Mouse (Mus musculus) right cerebral cortex, postnatal 4 days (tissue): Measurements from ENCODE around the gene Lasp1.

ENCODE experiments used
- DNase-seq: peaks from one replicate; pipeline ENCODE4 v3.0.0-alpha.2; 2022

Lasp1 gene

DNA sequence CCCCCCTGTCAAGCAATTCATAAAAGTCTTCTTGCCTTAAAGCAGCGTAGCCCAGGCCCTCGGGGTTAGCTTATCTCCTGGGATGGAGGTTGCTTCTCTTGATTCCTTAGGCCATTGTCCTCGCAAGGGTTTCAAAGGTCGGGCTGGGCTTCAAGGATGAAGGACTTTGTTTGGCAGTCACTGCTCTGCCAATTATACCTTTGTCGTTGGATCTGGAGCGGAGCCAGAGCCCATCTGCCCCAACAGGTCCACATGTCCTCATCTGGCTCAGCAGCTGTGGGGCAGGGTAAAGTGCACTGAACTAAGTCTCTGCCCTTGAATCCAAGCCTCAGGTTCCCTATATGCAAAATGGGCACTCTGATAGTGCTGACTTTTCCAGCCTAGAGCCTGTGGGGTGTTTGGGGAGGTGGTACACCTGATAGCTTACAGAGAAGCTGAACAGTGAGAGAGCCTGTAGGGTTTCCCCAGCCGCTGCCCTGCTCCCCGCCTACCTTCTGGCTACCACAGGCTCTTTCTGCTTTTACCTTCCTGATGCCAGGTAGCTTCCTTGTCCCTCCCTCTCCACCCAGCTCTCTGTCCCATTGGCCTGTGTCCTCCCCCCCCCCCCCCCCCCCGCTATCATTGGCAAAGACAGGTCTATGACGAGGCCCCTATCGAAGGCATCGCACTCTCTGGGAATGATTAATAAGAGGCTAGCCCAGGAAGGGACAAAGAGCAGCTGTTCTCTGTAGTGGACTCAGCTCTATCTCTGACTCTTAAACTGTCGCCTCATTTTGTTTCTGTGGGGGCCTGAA, 13.0 kb downstream of the Lasp1 start:
- no peak for DNase-seq

DNA sequence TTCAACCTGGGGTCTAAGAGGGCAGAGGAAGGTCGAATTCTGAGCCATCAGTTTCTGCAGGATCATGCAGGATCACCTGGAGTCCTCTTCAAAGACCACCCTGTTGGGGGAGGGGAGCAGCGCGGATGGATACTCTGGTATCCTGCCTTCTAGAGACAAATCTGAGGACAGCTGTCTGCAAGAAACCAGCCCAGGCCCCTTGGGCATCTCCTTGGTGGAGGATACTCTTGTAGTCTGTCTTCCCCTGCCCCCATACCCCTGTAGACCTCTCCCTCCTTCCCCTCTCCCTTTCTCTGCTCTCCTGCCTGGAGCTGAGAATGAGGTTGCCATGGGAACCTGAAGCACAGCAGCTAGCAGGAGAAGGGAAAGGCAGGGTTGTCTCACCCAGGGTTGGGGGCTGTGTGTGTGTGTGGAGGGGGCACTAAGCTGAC, 13.7 kb downstream of the Lasp1 start:
- peak; percentile 54 for DNase-seq

DNA sequence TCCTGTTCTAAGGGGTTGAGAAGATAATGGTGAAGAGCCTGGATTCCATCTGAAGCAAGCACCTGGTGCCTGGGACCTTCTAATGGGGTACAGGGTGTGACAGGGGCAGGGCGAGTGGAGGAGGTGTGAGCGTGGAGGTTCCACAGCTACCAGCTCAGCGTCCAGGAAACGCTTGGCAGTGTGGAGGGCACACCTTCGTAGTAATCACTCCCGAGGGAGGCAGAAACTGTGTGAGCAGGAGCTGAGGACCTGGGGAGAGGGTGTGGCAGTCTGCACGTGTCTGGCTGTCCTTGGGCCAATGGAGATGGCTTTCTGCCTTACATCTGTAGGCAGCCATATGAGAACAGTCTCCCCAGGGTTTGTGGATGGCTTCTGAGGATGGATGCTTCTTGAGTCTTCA, 14.3 kb downstream of the Lasp1 start:
- DNase-seq = no peak

- DNase-seq = no peak
Observed at GRCm38 (mm10) chr11:97813746-97814515, 15.1 kb downstream of the Lasp1 start.

DNA sequence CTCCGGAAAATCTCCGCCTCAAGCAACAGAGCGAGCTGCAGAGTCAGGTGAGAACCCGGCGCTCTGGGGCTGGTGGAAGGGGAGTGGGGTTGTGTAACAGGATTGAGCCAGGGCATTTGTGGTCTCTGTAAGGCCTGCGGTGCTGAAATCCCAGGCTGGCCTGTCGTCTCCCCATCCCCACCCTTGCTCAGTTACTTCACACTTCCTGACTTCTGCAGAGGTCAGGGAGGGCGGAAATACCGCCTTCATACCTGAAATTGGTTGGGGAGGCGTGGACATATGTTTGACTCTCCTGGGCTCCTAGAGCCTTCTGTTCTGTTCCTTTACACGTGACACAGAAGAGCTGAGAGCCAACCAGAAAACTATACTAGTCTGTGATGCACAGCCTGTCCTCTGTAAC, 16.9 kb downstream of the Lasp1 start:
- DNase-seq = no peak

DNA sequence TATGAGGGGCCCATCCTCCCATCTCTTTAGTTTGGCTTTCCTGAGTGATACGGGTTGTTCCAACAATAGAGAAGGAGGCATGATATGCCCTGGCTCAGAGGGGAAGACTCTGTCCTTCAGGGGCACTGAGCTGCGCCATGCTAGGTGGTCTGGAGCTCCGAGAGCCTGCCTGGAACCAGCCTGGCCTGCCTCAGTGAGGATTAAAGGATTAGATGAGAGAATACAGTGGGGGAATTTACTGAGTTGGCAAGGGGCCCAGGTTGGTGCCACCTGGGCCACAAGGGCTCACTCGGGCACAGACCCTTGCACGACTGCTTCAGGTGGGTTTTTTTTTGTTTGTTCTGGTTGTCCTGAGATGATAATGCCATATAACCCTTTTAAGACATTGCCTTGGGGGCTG, 17.4 kb downstream of the Lasp1 start:
- no peak for DNase-seq

- DNase-seq = no peak
Observed at GRCm38 (mm10) chr11:97816916-97817315, 18.1 kb downstream of the Lasp1 start.

GRCm38 (mm10) chr11:97817379-97817778, 18.6 kb downstream of the Lasp1 start:
- DNase-seq = no peak

DNA sequence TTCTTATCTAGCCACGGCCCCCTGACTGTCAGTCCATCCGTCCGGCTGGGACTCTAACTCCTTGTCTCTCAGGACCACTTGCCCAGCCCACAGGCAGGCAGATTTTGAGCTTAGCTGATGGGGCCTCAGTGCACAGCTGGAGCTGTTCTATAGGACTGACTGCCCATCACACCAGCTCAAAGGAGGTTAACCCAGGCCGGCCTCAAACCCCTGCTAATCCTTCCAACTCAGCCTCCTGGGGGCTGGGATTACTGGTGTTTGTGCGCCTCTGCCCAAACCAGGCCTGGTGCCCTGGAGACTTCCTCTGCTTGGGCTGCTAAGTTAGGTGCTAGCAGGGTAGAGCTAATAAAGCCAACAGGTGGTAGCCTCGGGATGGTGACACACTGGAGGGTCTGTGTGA, 19.2 kb downstream of the Lasp1 start:
- DNase-seq = no peak

DNA sequence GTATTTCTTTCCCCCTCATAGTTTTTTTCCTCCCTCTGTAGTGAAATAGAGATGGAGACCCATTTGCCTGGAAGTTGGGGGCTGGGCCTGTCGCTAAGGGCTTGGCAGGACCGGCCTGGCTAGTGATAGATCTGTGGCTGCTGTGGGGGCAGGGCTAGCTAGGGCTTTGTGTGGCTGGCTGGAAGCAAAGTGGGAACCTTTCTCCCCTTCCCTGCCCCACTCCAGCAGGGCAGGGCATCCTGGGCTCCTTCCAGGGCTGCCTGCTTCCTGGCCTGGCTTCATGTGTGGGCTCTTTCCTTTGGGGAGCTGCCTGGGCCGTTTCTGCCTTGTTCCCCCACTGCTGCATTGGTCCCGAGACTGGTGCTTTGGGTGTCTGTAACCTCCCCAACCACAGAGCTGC, 19.8 kb downstream of the Lasp1 start:
- DNase-seq = no peak

- no peak for DNase-seq
Observed at GRCm38 (mm10) chr11:97819102-97819501, 20.3 kb downstream of the Lasp1 start.

DNA sequence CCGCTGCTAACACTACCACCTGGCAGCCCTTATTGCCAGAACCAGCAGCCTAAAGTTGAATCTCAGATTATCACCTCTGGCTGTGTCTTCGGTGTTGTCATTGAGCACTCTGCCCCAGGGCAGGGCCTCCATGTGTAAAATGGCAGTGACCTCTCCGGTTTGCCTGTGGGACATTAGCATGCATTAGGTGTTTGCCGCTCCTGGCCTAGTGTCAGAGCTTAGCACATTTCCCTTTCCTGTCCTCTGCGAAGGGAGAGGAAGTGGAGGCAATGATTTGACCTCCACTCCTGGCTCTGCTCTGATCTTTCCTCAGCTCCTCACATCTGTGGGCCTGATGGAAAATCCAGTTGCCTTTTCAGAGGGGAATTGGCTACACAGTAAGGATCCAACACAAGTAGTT, 21.1 kb downstream of the Lasp1 start:
- no peak for DNase-seq

DNA sequence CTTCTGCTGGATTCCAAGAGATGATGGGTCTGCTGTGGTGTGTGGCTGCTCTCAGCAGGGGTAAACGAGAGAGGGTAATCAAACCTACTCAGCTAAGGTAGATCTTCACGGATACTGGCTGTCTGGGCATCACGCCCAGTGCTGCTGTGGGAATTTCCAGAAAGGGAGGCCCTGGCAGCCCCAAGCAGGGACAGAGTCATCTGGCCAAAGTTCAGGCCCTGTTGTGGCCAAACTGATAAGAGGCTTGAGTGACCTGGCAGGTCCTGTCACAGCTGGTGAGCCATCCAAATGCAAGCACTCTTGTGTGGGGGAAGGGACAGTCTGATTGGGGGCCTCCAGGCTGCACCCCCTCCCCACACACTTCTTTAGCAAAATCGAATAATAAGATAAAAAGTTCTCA, 22.0 kb downstream of the Lasp1 start:
- DNase-seq = no peak

DNA sequence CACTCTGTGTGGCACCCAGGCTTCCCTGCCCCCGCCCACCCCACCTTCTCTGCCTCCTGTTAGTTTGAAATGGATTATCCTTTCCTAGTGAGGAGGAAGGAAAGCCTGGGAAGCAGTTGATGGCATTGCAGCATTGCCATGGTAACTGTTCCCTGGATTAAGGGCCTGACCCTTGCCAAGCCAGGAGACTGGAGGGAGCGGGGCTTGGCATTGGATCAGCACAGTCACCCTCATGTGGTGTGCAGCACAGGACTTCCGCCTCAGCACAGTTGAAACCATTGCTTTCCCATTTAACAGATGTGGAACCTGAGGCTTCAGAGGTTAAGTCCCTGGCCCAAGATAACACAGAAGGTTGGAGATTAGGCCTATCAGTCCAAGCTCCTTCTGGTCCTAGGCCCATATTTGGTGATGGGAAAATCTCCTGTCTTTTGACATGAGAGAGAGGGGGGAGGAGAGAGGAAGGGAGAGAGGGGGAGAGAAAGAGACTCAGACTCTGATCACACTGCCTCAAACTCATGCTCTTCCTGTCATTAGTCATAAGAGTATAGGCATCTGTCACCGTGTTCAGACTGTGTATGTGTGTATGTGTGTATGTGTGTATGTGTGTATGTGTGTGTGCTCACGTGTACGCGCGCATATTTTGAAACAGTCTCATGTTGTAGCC, 22.7 kb downstream of the Lasp1 start:
- no peak for DNase-seq

DNA sequence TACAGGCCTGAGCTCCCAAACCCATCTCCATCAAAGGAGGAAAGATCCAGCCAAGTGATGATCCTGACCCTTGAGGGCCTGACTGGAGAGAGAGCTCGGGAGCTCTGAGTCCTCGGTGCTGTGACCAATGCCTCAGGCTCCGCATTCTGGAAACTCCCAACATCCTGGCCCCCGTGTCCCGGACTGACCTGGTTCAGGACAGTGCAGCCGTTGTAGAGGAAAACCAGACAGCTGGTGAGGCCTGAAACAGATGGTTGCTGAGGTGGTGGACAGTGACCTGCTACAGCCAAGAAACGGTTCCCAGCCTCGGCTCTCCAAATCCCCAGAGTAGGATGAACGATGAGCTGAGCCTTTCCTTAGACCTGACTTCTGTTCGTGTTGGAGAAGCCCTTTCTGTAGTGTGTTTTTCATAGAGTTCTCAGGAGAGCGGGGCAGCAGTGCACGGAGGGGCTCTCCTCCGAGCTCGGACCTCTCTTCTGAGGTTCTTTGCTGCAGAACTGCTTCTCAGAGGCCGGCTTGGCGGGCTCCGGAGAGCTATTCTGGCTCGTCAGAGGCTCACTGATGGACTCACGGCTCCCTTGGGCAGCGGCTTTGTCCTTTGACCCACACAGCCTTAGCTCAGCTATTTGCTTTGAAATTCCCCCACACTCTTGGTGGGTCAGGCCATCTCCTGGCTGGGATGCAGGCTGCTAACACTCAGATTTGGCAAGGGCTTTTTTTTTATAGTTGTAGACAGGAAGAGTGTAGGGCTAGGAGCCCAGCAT, 24.2 kb downstream of the Lasp1 start:
- DNase-seq = no peak

GRCm38 (mm10) chr11:97824168-97824567, 25.4 kb downstream of the Lasp1 start:
- DNase-seq = no peak

GRCm38 (mm10) chr11:97824895-97825294, 26.1 kb downstream of the Lasp1 start:
- no peak for DNase-seq

DNA sequence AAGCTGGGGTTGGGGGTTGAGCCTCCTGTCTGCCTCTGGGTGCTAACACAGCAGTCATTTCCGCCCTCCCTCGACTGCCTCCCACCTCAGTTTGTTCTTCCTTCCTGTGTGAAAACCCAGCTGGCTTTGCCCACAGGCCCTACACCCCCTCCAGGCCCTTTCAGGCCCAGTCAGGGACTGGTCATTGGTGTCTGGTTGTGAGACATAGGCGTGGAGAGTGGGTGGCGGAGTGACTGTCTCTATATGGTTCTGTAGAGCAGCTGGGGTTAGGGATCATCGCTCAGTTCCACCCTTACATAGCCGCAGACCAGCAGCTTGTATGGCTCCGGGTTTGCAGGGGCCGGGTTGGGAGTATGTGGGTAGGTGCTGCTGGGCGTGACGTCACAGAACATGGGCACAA, 26.5 kb downstream of the Lasp1 start:
- DNase-seq = no peak

- DNase-seq = no peak
Observed at GRCm38 (mm10) chr11:97825971-97826370, 27.2 kb downstream of the Lasp1 start.

GRCm38 (mm10) chr11:97826414-97826813, 27.6 kb downstream of the Lasp1 start:
- DNase-seq = no peak

DNA sequence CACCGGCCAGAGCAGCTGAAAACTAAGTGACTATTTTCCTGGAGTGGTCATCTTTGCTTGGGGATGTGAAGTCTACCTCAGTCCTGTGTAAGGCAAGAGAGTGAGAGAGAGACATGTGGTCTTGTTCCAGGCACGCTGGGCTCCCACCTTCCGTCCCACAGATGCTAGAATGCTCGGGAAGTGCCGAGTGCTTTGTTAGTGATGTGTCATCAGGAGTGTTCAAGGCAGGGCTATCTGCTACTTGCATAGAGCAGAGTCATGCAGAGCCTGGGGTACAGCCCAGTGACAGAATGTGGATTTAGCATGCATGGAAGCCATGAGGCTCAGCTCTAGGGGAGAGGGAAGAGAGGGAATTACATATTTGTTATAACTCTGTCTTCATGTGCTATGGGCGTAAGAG, 28.9 kb downstream of the Lasp1 start:
- no peak for DNase-seq

GRCm38 (mm10) chr11:97829365-97829764, 30.6 kb downstream of the Lasp1 start:
- no peak for DNase-seq

GRCm38 (mm10) chr11:97829913-97830476, 31.2 kb downstream of the Lasp1 start:
- no peak for DNase-seq
